Mouse (Mus musculus) hindlimb bud, embryonic 11.5 days (tissue): ENCODE measurements at regions not wholly inside any gene's neighbourhood (a gene's known extent, or its start where the extent isn't known, plus 50 kb on each side); places are given as distances from the start of the nearest gene placed in this dataset.
A peak's percentile ranks its signal among the peaks of the same experiment; 100 is the strongest.

Source experiments
- DNase-seq: peaks from one replicate; pipeline ENCODE4 v3.0.0-alpha.2; 2012; ENCODE audit warnings: low read depth, low spot score; ENCODE audit errors: extremely low spot score

GRCm38 (mm10) chr2:147560426-147561155 lies 198.9 kb downstream of the Pax1 start:
- peak; percentile 14 for DNase-seq

GRCm38 (mm10) chr2:147529161-147529560 lies 167.4 kb downstream of the Pax1 start:
- no peak for DNase-seq

- no peak for DNase-seq
These were observed 153.7 kb downstream of the Pax1 start for GRCm38 (mm10) chr2:147515436-147515835.

GRCm38 (mm10) chr2:147514748-147515147 lies 153.0 kb downstream of the Pax1 start:
- peak; percentile 16 for DNase-seq

DNA sequence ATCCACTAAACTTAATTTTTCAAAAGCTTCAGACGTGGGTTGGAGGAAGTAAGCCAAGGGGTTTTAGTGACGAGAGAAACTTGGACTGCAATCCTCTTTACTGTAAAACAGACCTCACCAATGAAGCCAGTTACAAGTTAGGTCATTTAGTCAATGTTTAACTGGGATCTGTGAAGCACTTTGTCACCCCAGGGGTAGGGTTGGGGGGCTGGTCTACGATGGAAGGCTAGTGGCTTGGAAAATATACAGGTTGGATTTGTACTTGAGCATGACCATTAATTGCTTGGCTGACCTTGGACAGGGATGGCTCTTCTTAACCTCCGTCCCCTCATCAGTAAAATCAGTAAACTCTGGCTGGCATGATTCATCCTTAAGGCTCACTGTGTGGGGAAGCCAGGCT lies 142.2 kb downstream of the Pax1 start:
- DNase-seq = no peak

DNA sequence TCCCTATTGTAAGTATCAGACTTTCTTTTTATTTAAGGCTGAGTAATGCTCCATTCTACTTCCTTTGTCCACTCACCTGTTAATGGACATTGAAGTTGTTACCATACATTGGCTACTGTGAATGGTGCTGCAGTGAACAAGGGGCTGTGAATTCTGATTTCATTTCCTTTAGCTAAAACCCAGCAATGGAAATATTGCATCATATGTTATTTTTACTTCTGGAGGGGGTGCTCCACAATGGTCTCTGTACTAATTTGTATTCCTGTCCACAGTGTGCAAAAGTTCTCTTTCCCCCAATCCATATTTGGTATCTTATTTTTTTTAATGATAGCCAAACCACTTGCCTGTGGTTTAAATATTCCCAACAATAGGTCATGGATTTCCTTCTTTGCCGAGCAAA lies 137.0 kb downstream of the Pax1 start:
- no peak for DNase-seq

DNA sequence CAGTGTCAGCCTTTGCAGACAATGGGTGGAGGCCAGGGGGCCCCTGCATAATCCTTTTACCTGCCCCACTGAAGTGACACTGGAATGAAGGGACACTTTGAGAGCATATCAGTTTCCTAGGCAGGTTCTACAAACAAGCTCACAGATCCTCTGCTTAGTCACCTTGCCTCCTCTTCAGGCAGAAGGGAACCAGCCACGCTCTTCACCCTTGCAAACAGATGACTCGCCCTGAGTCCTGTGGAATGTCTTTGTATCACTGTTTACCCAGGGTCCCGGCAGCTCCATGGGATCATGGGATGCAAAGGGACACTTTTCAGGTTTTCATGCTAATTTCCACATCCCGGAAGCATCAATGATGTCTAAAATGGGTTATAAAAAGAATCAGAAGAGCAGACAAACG lies 94.2 kb downstream of the Pax1 start:
- DNase-seq = no peak

DNA sequence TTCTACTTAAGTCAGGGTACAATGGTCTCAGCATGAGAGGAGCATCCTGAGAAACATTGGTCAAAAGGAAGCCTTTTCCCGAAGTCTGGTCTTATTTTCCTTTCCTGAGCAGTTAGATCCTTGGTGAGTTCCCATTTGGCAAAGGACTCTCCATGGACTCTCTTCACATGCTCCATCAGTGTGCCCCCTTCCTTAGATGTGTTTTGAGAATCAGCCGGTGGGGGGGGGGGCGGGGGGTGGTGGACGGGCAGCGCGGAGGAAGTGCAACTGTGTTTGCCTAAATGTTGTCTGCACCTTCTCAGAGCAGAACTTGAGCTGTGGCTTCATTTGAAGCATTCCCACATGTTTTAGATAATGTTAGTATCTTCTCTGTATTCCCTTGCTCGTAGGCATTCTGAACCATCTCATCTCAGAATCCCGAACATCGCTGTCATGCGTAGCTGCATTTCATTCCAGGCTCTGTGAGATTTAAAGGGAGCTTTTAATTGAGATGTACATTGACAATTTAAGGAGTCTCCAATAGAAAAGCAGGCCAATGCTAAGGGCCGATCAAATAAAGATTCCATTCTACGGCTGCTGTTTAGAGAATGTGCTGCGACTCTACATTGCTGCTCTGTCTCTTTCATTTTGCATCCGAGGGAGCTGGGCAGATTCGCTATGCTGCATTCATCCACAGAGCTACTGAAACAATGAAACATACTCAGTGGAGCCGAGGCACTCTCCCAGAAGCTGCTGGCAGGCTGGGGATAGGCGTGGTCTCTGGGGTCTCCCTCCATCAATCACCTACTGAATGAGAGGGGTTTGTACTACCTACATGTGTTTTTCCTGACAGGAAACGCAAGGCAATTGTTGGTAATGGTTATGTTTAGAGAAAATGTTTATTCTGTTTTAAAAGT lies 92.9 kb downstream of the Pax1 start:
- DNase-seq = no peak
